Mouse (Mus musculus) intestine, embryonic 14.5 days (tissue): ENCODE measurements around the gene Tom1l2. TPM values are rescaled to one million over a fixed set of nuclear protein-coding genes. Genes with fewer than 3 reads are reported as not detected.

Experiments used
- ATAC-seq: fragments of 200-750 bp; cut with Nextera tagmentation; replicated peaks from 2 replicates; pipeline ENCODE4 v1.8.0; 2017; ENCODE audit warnings: low read depth, moderate number of reproducible peaks, moderate TSS enrichment, moderate library complexity; ENCODE audit not compliant: low FRiP score, low TSS enrichment
- DNase-seq: peaks from one replicate; pipeline ENCODE4 v3.0.0-alpha.2; 2018; ENCODE audit warnings: low spot score
- H3K27ac ChIP-seq: fragments of 300-500 bp; sonication (generic); 2 replicates; pipeline ENCODE4 v1.5.1; 2014; ENCODE audit warnings: low read depth, mild to moderate bottlenecking, control low read depth
- H3K27me3 ChIP-seq: fragments of 300-500 bp; sonication (generic); replicated peaks from 2 replicates; pipeline ENCODE4 v1.6.1; 2014; ENCODE audit warnings: low read length, control low read depth; ENCODE audit not compliant: control insufficient read depth, insufficient read depth
- H3K36me3 ChIP-seq: fragments of 300-500 bp; sonication (generic); 2 replicates; pipeline ENCODE4 v1.6.1; 2014; ENCODE audit warnings: low read length, control low read depth; ENCODE audit not compliant: control insufficient read depth, insufficient read depth
- H3K4me1 ChIP-seq: fragments of 300-500 bp; sonication (generic); replicated peaks from 2 replicates; pipeline ENCODE4 v1.6.1; 2014; ENCODE audit warnings: low read length, control low read depth, mixed read lengths; ENCODE audit not compliant: control insufficient read depth, insufficient read depth
- H3K4me2 ChIP-seq: fragments of 300-500 bp; sonication (generic); 2 replicates; pipeline ENCODE4 v1.6.1; 2014; ENCODE audit warnings: low read length
- H3K4me3 ChIP-seq: fragments of 300-500 bp; sonication (generic); 2 replicates; pipeline ENCODE4 v1.5.1; 2014; ENCODE audit warnings: low read depth, low read length, control low read depth, mixed read lengths
- H3K9ac ChIP-seq: fragments of 300-500 bp; sonication (generic); 2 replicates; pipeline ENCODE4 v1.6.1; 2014; ENCODE audit warnings: mild to moderate bottlenecking, low read length
- H3K9me3 ChIP-seq: fragments of 300-500 bp; sonication (generic); 2 replicates; pipeline ENCODE4 v1.6.1; 2016; ENCODE audit warnings: low read length, control low read depth; ENCODE audit not compliant: control insufficient read depth
- WGBS: fragments of 180-500 bp; shearing (Covaris S2); extraction: QIAGEN DNeasy Blood & Tissue Kit; methylation state at CpG from one replicate; pipeline ENCODE4 v1.1.7; 2014; 5-methylcytosine and 5-hydroxymethylcytosine counted together
- polyA plus RNA-seq: library from polyadenylated mRNA; unstranded; fragments of >200 nt; fragmentation: Nextera tagmentation; extraction: Ambion mirVana; gene quantifications from 2 replicates; pipeline ENCODE4 v1.2.1, GENCODE M21; 2014

The Tom1l2 gene
- polyA plus RNA-seq, 1 experiment from 2014 or later = 19.4 TPM

DNA sequence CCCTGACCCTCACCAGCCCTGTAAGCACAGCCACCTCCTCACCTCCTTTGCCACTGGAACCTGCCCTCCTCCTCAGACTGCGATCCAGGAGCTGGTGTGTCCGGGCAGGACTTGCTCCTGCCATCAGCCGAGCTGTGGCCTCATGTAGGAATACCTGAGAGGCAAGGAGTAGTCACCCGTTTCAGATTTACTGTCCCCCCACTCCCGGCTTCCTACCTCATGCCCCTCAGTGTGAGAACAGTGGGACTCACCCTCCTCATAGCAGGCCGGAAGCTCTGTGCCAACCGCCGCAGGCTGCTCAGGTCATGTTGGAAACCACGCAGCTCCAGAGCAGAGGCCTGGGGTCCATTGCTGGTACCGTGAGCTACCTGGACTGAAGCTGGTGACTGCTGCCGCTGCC is 152.3 kb downstream of the Tom1l2 start:
- WGBS = 87% methylated on average over 11 of the region's 11 CpGs
- no peak overlapping the region for H3K9ac ChIP-seq

DNA sequence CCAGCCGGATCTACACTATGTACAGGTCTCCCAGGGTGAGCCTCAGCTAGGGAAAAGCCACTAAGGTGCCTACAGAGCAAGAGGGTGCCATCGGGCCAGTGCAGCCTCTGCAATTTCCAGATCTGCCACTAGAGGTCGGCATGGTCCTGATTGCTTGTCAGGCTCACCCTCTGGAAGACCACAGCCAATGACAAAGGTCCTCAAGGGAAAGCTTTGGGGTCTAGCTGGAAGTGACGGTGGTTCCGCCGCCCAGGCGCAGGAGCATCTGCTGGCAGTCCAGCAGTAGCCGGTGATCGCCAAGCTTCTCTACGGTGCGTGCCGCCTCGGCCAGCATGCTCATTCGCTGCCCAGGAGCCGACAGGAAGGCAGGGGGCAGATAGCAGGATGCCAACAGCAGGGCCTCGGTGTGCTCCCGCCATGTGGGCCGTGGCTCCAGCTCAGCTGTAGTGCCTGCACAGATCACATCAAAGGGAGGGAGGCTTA is 153.0 kb downstream of the Tom1l2 start:
- H3K36me3 ChIP-seq = peaks cover 88% of the 10 kb centered on the region
- peak; percentile 65 for ATAC-seq
- WGBS = 21% methylated on average over 18 of the region's 18 CpGs

More for the DNA sequence above, 152.3 kb downstream of the Tom1l2 start:
- Histone ChIP-seq H3K36me3 (peaks cover 90% of the 10 kb centered on the region), H3K4me3 (no peak overlapping the region), H3K27me3 (no peaks in the 10 kb centered on the region), H3K27ac (0 out of 2 replicates have a peak overlapping the region, but pooled peaks have one; percentile 16), H3K4me1 (no peaks in the 10 kb centered on the region; the same call in 1 of the 2 replicates), H3K4me2 (no peak overlapping the region), H3K9me3 (no peaks in the 10 kb centered on the region)
- no peak for ATAC-seq
- DNase-seq = no peak

DNA sequence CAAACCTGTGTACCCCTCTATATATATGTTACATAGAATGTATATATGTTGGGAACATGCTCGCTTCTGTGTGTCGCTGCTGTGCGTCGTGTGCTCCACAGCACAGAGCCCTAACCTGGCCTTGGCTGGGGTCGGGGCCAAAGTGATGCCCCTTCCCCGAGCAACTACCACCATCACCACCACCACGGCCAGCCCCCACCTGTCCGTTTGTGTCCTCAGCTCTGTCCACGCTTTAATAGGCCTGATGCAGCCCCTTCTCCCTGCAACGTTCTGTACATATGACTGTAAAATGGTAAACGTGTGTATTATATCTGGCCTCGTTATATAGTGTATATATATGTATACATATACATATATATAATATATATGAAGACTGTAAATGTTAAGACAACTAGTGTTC is 154.1 kb downstream of the Tom1l2 start:
- ATAC-seq (no peak), DNase-seq (no peak)
- Histone ChIP-seq H3K27ac (no peak overlapping the region; the same call in 1 of the 2 replicates), H3K9me3 (peaks cover 13% of the 10 kb centered on the region; the same call in 1 of the 2 replicates), H3K36me3 (peaks cover 88% of the 10 kb centered on the region), H3K4me3 (no peak overlapping the region), H3K4me2 (no peak overlapping the region), H3K27me3 (no peaks in the 10 kb centered on the region), H3K9ac (no peak overlapping the region), H3K4me1 (no peaks in the 10 kb centered on the region; the same call in 1 of the 2 replicates)
- 84% methylated on average over 12 of the region's 12 CpGs for WGBS

More for the DNA sequence above, 153.0 kb downstream of the Tom1l2 start:
- Histone ChIP-seq H3K9ac (no peak overlapping the region), H3K27me3 (no peaks in the 10 kb centered on the region), H3K4me3 (no peak overlapping the region), H3K9me3 (peaks cover 4% of the 10 kb centered on the region; the same call in 1 of the 2 replicates), H3K4me2 (no peak overlapping the region), H3K4me1 (no peaks in the 10 kb centered on the region; the same call in 1 of the 2 replicates), H3K27ac (0 out of 2 replicates have a peak overlapping the region, but pooled peaks have one; percentile 16)
- DNase-seq = peak; percentile 98

DNA sequence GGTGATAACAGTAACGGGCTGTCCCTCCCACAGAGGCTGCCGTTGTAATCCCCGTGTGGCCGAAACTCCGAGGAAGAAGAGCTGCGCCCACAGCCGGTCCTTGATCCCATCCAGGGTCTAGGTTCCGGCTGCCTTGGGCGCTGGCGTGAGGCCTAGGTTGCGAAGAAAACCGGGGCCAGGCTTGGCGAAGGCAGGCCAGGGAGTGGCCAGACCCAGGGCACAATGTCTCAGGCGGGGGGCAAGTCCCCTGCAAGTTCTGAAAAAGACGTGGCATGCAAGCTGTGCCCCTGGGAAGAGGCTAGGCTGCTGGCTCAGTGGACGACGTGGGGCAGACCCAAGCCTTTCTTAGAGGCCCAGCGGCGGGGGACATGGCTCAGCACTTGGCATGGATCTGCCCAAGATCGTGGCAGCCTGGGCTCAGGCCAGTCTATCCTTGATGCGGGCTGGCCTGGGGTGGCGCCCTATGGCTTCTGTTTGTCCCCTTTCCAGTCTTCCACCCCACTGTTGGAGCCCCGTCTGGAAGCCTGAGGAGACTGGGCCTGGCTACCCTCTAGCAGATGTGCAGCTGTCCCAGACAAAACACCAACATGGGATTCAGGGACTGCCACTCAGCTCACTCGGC is 154.6 kb downstream of the Tom1l2 start:
- WGBS = 83% methylated on average over 24 of the region's 24 CpGs
- no peak for ATAC-seq
- H3K27ac ChIP-seq = no peak overlapping the region; the same call in 1 of the 2 replicates

DNA sequence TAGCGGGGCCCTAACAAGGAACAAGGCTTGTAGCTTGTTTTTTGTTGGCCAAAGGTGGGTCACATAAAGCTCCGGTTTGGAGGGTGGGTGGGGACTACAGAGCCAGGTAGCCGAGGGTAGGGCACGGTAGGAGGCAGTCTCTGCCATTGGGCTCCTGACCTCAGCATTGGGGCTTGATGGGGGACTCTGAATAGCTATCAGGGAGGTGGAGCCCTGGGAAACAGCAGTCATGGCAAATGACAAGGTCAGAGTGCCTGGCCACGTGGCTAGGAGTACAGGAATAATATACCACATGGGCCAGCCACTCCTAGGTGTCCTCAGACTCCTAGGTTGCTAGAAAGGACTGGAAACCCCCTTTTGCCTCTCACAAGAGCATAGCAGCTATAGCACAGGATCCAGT is 156.4 kb downstream of the Tom1l2 start:
- no peak overlapping the region for H3K9ac ChIP-seq
- DNase-seq (no peak), ATAC-seq (no peak)
- H3K4me3 ChIP-seq = no peak overlapping the region
- peaks cover 13% of the 10 kb centered on the region; the same call in 1 of the 2 replicates for H3K9me3 ChIP-seq
- H3K4me2 ChIP-seq = no peak overlapping the region
- whole genome bisulfite sequencing = 73% methylated on average over 5 of the region's 5 CpGs
- H3K27me3 ChIP-seq = no peaks in the 10 kb centered on the region
- H3K27ac ChIP-seq = no peak overlapping the region
- no peaks in the 10 kb centered on the region; the same call in 1 of the 2 replicates for H3K4me1 ChIP-seq
- H3K36me3 ChIP-seq = peaks cover 89% of the 10 kb centered on the region

More for the DNA sequence above, 154.6 kb downstream of the Tom1l2 start:
- H3K36me3 ChIP-seq = peaks cover 88% of the 10 kb centered on the region
- no peak for DNase-seq
- no peaks in the 10 kb centered on the region; the same call in 1 of the 2 replicates for H3K4me1 ChIP-seq
- H3K4me3 ChIP-seq = no peak overlapping the region
- H3K27me3 ChIP-seq = no peaks in the 10 kb centered on the region
- peaks cover 13% of the 10 kb centered on the region; the same call in 1 of the 2 replicates for H3K9me3 ChIP-seq
- H3K4me2 ChIP-seq = no peak overlapping the region
- H3K9ac ChIP-seq = no peak overlapping the region

DNA sequence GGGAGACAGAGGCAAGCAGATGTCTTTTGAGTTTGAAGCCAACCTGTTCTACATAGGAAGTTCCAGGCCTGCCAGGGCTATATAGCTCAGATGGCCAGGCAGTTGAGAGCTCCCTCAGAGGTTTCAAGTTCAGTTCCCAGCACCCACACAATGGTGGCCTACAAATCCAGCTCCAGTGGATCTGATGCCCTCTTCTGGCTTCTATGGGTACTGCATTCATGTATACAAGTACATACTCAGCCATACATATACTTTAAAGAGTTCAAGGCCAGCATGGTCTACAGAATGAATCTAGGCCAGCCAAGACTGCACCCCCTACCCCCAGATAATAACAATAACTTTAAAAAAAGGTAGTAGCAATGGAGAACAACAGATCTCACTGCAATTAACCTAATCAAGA is 157.6 kb downstream of the Tom1l2 start:
- no peaks in the 10 kb centered on the region for H3K27me3 ChIP-seq
- no peak overlapping the region for H3K9ac ChIP-seq
- H3K4me2 ChIP-seq = no peak overlapping the region
- DNase-seq = no peak
- no peaks in the 10 kb centered on the region; the same call in 1 of the 2 replicates for H3K4me1 ChIP-seq
- no peak overlapping the region for H3K4me3 ChIP-seq
- peaks cover 89% of the 10 kb centered on the region for H3K36me3 ChIP-seq
- H3K27ac ChIP-seq = no peak overlapping the region
- H3K9me3 ChIP-seq = peaks cover 13% of the 10 kb centered on the region; the same call in 1 of the 2 replicates
- no peak for ATAC-seq

DNA sequence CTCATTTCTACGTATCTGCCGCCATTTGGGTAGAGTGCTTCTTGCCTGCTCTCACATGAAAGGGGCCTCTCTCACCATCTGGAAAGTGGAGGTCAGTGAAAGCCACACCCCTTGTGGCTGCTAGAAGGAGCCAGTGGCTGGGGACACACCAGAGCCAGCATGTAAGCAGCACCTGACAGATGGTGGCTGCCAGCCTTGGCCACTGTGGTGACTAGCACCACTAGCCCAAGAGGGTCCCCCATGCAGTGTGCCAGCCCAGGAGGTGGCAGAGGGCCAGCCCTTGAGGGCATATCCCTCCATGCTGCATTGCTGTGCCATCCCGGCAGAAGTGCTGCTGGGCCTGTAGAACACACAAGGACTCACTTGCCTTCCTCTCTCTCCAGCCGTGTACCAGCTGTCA is 159.1 kb downstream of the Tom1l2 start:
- Histone ChIP-seq H3K4me1 (no peaks in the 10 kb centered on the region), H3K27ac (no peak overlapping the region), H3K4me2 (no peak overlapping the region), H3K9me3 (peaks cover 13% of the 10 kb centered on the region; the same call in 1 of the 2 replicates), H3K36me3 (peaks cover 91% of the 10 kb centered on the region), H3K4me3 (no peak overlapping the region), H3K27me3 (no peaks in the 10 kb centered on the region), H3K9ac (no peak overlapping the region)
- WGBS = 92% methylated on average over 4 of the region's 4 CpGs
- DNase-seq (no peak), ATAC-seq (no peak)

DNA sequence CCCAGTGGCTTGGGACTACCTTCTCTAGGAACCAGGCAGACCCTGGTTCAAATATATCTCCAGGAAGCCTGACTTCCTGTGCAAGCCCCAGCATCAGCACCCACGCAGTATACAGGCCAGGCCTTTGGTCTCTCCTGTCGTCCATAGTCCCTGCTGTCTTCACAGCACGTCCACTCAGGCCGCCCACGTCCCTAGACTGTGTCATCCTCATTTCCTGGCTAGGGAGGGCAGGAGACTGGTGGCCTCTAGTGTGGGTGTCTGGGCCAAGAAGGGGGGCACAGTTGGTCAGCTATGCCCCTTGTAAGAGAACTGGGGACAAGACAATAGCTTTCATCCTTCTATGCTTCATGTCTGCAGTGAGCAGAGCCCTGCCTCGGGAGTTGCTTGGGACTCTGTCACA is 160.2 kb downstream of the Tom1l2 start:
- peaks cover 13% of the 10 kb centered on the region; the same call in 1 of the 2 replicates for H3K9me3 ChIP-seq
- no peaks in the 10 kb centered on the region for H3K27me3 ChIP-seq
- H3K4me1 ChIP-seq = no peaks in the 10 kb centered on the region
- ATAC-seq (no peak), DNase-seq (no peak)
- no peak overlapping the region for H3K4me3 ChIP-seq
- H3K9ac ChIP-seq = no peak overlapping the region
- no peak overlapping the region for H3K4me2 ChIP-seq
- no peak overlapping the region for H3K27ac ChIP-seq
- peaks cover 91% of the 10 kb centered on the region for H3K36me3 ChIP-seq
- 75% methylated on average over 6 of the region's 6 CpGs for WGBS
